Mouse (Mus musculus): Measurements from ENCODE around the gene Gusb.

Gusb gene

GRCm38 (mm10) chr5:129974866-129975311, 28.0 kb downstream of the Gusb start:
- no peak for DNase-seq (ENCODE audit: low spot score in 2 of 2)

GRCm38 (mm10) chr5:129974354-129974753, 28.5 kb downstream of the Gusb start:
- DNase-seq (ENCODE audit: low spot score in 2 of 2) = no peak

GRCm38 (mm10) chr5:129971491-129971890, 31.4 kb downstream of the Gusb start:
- DNase-seq (ENCODE audit: low spot score in 2 of 2) = no peak

GRCm38 (mm10) chr5:129968417-129968816, 34.4 kb downstream of the Gusb start:
- DNase-seq (ENCODE audit: low spot score in 2 of 2) = no peak

- no peak for DNase-seq (ENCODE audit: low spot score in 2 of 2)
Observed at GRCm38 (mm10) chr5:129966448-129966847, 36.4 kb downstream of the Gusb start.

GRCm38 (mm10) chr5:129963224-129963623, 39.6 kb downstream of the Gusb start:
- no peak for DNase-seq (ENCODE audit: low spot score in 2 of 2)

GRCm38 (mm10) chr5:129955792-129956191, 47.1 kb downstream of the Gusb start:
- no peak for DNase-seq (ENCODE audit: low spot score in 2 of 2)

- no peak for DNase-seq (ENCODE audit: low spot score in 2 of 2)
Observed at GRCm38 (mm10) chr5:129954473-129955254, 48.2 kb downstream of the Gusb start.

- DNase-seq (ENCODE audit: low spot score in 2 of 2) = no peak
Observed at GRCm38 (mm10) chr5:129952143-129952542, 50.7 kb downstream of the Gusb start.

- no peak for DNase-seq (ENCODE audit: low spot score in 2 of 2)
Observed at GRCm38 (mm10) chr5:129947528-129948033, 55.3 kb downstream of the Gusb start.

GRCm38 (mm10) chr5:129943402-129943801, 59.4 kb downstream of the Gusb start:
- no peak for DNase-seq (ENCODE audit: low spot score in 2 of 2)

- peak in 1 of 2 experiments; percentile 34 for DNase-seq (ENCODE audit: low spot score in 2 of 2)
Observed at GRCm38 (mm10) chr5:129942073-129942939, 60.5 kb downstream of the Gusb start.

GRCm38 (mm10) chr5:129941495-129942045, 61.3 kb downstream of the Gusb start, which contains the start of gene Vkorc1l1:
TSS of gene Vkorc1l1 (plus strand) at chr5:129941970.
- peak; percentile 98 to 100 for DNase-seq (ENCODE audit: low spot score in 2 of 2)

GRCm38 (mm10) chr5:129940736-129941494, 61.9 kb downstream of the Gusb start:
- no peak for DNase-seq (ENCODE audit: low spot score in 2 of 2)

- no peak for DNase-seq (ENCODE audit: low spot score in 2 of 2)
Observed at GRCm38 (mm10) chr5:129940281-129940680, 62.6 kb downstream of the Gusb start.
